Mouse (Mus musculus) hindlimb bud, embryonic 11.5 days (tissue): Measurements from ENCODE around the gene Igfals.

Experiments
- DNase-seq: peaks from one replicate; pipeline ENCODE4 v3.0.0-alpha.2; 2012; ENCODE audit warnings: low read depth, low spot score; ENCODE audit errors: extremely low spot score

Gene Igfals

GRCm38 (mm10) chr17:24865776-24866175, at the start of gene Igfals:
TSS of gene Igfals (plus strand) at chr17:24865997.
- DNase-seq, result no peak

DNA sequence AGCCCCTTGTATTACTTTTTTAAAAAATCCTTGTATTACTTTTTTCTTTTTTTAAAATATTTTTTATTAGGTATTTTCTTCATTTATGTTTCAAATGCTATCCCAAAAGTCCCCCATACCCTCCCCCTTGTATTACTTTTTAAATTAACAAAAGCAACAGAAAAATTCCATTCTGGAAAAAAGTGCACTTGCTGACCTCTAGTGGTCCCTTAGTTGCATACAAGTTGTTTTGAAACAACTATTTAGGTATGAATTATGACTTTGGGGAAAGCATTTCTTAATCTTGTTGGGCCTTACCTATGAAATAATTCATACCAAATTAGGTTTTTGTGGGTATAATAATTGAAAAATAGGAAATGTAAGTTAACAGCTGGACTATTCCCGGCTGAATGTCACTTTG, 48.3 kb upstream of the Igfals start:
- no peak for DNase-seq

- DNase-seq, result no peak
Observed at GRCm38 (mm10) chr17:24818172-24818571, 47.6 kb upstream of the Igfals start.

GRCm38 (mm10) chr17:24819469-24819868, 46.3 kb upstream of the Igfals start:
- no peak for DNase-seq

- DNase-seq, result no peak
Observed at GRCm38 (mm10) chr17:24821351-24822280, 44.2 kb upstream of the Igfals start.

DNA sequence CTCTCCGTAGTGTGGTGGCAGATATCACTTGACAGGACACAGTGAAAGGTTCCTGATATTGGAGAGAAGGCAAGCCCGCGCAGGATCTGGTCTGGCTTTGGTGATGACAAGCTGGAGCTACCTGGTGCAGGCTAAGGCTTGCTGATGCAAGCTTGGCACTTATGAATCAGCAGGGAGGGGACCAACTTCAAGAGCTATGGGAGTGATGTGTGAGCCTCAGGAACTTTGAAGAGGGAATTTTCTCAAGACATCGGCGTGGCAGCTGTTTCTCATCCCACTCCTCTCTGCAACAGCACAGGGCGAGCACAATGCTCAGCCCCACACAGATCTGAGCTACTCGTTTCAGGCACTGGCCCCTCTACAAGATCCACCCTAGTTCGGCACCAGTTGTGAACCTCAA, 26.0 kb upstream of the Igfals start, which contains the start of gene Hagh:
Hagh (plus strand) TSS at position 302 of the 400 bp plus-strand sequence.
- DNase-seq, result no peak

DNA sequence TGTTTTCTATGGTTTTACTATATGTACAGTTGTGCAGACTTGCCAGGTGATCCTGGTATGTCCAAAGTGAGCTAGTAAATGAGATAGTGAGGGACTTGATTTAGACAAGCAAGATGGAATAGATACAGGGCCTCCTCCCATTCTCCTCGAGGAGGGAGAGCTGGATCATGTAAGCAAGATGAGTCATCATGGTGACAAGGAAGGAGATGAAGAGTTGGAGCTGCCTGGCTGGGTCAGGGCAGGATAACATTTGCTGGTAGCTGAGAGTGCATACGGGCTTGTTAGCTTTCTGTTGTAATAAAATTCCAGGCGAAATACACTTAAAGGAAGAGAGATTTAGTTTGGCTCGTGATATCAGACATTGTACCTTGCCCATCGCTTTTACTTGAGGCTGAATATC, 25.5 kb upstream of the Igfals start:
- no peak for DNase-seq

DNA sequence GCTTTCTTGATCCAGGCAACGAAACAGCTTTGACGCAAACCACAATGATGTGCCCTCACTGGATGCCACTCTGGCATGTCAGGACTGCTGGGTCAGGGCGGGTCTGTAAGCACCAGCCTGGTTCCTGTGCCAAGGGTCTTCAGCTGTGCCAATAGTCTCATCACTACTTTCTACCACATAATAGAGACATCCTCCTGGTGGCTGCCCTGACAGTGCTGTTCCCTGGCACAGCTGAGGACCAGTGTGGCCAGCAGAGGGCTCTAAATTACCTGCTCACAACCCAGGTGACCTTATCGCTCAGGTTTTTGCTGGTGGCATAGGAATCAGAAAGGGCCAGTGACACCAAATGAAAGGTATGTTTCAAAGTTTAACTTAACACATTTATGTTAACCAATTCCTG, 24.7 kb upstream of the Igfals start:
- no peak for DNase-seq

GRCm38 (mm10) chr17:24842631-24843030, 23.2 kb upstream of the Igfals start:
- no peak for DNase-seq

- DNase-seq, result no peak
Observed at GRCm38 (mm10) chr17:24844525-24844924, 21.3 kb upstream of the Igfals start.

- no peak for DNase-seq
Observed at GRCm38 (mm10) chr17:24847386-24847785, 18.4 kb upstream of the Igfals start.

GRCm38 (mm10) chr17:24848600-24849031, 17.2 kb upstream of the Igfals start:
- no peak for DNase-seq

DNA sequence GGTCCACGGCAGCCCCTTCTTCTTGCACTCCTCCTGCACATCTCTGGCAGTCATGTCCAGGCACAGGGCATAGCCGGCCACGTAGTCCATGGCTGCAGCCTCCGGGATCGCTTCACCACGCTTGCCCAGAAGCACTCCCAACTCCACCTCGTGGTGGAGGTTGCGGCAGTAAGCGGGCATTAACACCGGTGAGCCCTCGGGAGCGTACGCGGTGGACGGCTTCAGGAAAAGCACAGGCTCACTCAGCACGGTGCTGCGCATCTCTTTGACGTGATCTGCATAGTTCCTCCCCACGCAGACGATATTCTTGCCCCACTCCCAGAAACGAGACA, 16.1 kb upstream of the Igfals start:
- no peak for DNase-seq

- peak; percentile 94 for DNase-seq
Observed at GRCm38 (mm10) chr17:24850065-24850772, 15.6 kb upstream of the Igfals start, which contains the start of gene Fahd1. TSS of gene Fahd1 (minus strand) at chr17:24850364.

DNA sequence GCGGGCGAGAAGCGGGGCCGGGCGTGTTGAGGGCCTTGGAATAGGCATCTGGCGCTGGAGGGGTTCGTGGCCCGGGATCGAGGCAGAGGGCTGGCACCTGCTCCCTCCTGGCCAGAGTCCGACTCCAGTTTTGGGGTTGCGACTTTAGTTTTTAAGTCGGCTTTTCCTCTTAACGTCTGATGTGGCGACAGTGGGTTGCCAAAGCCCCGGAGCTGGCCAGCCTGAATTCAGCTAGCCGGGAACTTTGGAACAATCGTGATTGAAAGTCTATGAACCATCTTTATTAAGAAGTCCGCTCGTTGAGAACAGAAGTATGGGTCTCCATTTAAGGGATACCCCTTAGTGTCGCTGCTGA, 15.0 kb upstream of the Igfals start:
- DNase-seq, result no peak

- no peak for DNase-seq
Observed at GRCm38 (mm10) chr17:24851381-24852125, 14.2 kb upstream of the Igfals start.

DNA sequence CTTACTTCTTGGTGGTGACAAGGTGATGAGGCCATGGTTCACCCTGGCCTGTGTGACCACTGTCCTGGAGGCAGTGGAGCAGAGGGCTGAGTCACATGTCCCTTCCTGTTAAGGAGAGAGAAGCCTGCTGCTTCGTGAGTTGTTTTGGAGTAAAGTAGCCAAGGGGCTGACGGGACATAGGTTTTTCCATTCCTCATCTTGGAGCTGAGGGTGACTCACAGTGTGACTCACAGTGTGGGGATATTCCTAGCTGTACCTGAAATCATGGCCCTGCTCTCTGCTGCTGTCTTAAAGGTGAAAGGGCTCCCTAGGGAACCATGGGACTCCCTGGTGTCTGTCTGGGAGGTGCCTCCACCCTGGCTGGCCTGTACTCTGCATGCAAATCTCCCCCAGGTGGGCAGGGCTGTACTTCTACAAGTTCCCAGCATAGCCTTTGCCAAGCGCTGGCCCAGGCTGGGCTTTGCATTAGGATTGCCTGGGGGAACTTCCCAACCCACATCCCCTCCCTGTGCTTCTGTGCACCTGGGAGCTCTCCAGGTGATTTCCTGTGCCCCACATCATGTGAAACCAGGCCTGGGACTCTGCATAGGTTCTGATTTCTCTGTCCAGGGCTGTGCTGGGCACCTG, 9.8 kb upstream of the Igfals start:
- no peak for DNase-seq

- DNase-seq, result no peak
Observed at GRCm38 (mm10) chr17:24856589-24856988, 9.2 kb upstream of the Igfals start.

GRCm38 (mm10) chr17:24857831-24858470, 7.8 kb upstream of the Igfals start:
- DNase-seq, result no peak

DNA sequence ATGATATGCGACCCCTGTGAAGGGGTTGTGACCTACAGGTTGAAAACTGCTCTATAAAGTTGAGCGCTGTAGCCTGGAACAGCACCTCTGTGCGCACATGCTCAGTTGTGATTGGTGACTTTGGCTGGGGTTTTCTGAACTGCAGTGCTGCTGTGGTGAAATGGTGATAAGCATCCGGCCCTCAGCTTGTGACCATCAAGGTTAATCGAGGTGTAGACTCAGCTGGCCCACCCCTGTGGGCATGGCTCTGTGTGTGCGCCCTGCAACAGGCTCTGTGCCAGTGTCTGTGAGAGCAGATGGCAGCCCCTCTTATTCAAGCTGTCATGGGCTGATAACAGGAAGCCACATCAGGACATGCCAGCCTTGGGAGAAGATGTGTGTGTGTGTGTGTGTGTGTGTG, 6.8 kb upstream of the Igfals start:
- DNase-seq, result no peak
